Mouse (Mus musculus) CD4-positive, CD25-positive, alpha-beta regulatory T cell, adult 4 months (primary cell): ENCODE results near the gene Svep1. TPM values are rescaled to one million over a fixed set of nuclear protein-coding genes. Genes with fewer than 3 reads are reported as not detected.

ENCODE experiments used
- ATAC-seq: one replicate; pipeline ENCODE4 v1.8.0; 2017
- polyA plus RNA-seq, 2 experiments: library from polyadenylated mRNA; unstranded; fragments of 100-300 nt; shearing (Covaris generic); gene quantifications; one replicate each; pipeline ENCODE4 v1.2.1; 2017

The Svep1 gene
- polyA plus RNA-seq, 2 experiments from 2014 or later, result 0.03 TPM; not detected in 1

- no peak for ATAC-seq
Measured at GRCm38 (mm10) chr4:58169918-58170317, 36.7 kb downstream of the Svep1 start.

- ATAC-seq, result no peak
Measured at GRCm38 (mm10) chr4:58168366-58168765, 38.3 kb downstream of the Svep1 start.

GRCm38 (mm10) chr4:58165711-58166110, 40.9 kb downstream of the Svep1 start:
- no peak for ATAC-seq

- ATAC-seq, result no peak
Measured at GRCm38 (mm10) chr4:58161901-58162300, 44.8 kb downstream of the Svep1 start.

- no peak for ATAC-seq
Measured at GRCm38 (mm10) chr4:58159564-58159963, 47.1 kb downstream of the Svep1 start.

- ATAC-seq, result no peak
Measured at GRCm38 (mm10) chr4:58150301-58150700, 56.4 kb downstream of the Svep1 start.

GRCm38 (mm10) chr4:58149186-58149585, 57.5 kb downstream of the Svep1 start:
- ATAC-seq, result no peak

GRCm38 (mm10) chr4:58148547-58148946, 58.1 kb downstream of the Svep1 start:
- no peak for ATAC-seq

GRCm38 (mm10) chr4:58146676-58147075, 60.0 kb downstream of the Svep1 start:
- no peak for ATAC-seq

GRCm38 (mm10) chr4:58139764-58140556, 66.7 kb downstream of the Svep1 start:
- no peak for ATAC-seq

GRCm38 (mm10) chr4:58139241-58139640, 67.4 kb downstream of the Svep1 start:
- no peak for ATAC-seq

- no peak for ATAC-seq
Measured at GRCm38 (mm10) chr4:58133610-58134309, 72.9 kb downstream of the Svep1 start.

GRCm38 (mm10) chr4:58129844-58130243, 76.8 kb downstream of the Svep1 start:
- no peak for ATAC-seq

- ATAC-seq, result no peak
Measured at GRCm38 (mm10) chr4:58127024-58127423, 79.6 kb downstream of the Svep1 start.

- no peak for ATAC-seq
Measured at GRCm38 (mm10) chr4:58115452-58115851, 91.2 kb downstream of the Svep1 start.

- no peak for ATAC-seq
Measured at GRCm38 (mm10) chr4:58111008-58111407, 95.7 kb downstream of the Svep1 start.

- no peak for ATAC-seq
Measured at GRCm38 (mm10) chr4:58109793-58110192, 96.9 kb downstream of the Svep1 start.

GRCm38 (mm10) chr4:58108364-58108763, 98.3 kb downstream of the Svep1 start:
- ATAC-seq, result no peak

- ATAC-seq, result no peak
Measured at GRCm38 (mm10) chr4:58097732-58098131, 108.9 kb downstream of the Svep1 start.

GRCm38 (mm10) chr4:58086738-58087137, 119.9 kb downstream of the Svep1 start:
- no peak for ATAC-seq

- peak; percentile 50 for ATAC-seq
Measured at GRCm38 (mm10) chr4:58086151-58086550, 120.5 kb downstream of the Svep1 start.

- no peak for ATAC-seq
Measured at GRCm38 (mm10) chr4:58085340-58085739, 121.3 kb downstream of the Svep1 start.

GRCm38 (mm10) chr4:58084155-58084554, 122.5 kb downstream of the Svep1 start:
- no peak for ATAC-seq

GRCm38 (mm10) chr4:58082588-58082987, 124.1 kb downstream of the Svep1 start:
- ATAC-seq, result peak; percentile 71
